15 mouse cellular contexts compared by ENCODE assay signal in genomic region chr4:136652528-136652910, GRCm38 (mm10). TPM values are rescaled to one million over a fixed set of nuclear protein-coding genes. Genes with fewer than 3 reads are reported as not detected.
DNase-seq lines count a peak whose midpoint lies in the region; ATAC-seq and TF ChIP-seq lines count a peak whose summit lies in the region.
"Had no signal": no experiment of that assay in that cellular context is flagged by ENCODE, and none has a peak within 500 bp of the region (broad histone marks: within the 10 kb centered on the region; RNA-seq: fewer than 3 reads in every experiment).

No protein-coding gene starts in this region.

- WGBS in heart, embryonic 10.5 days, result 65% methylated on average over 11 of the region's 11 CpGs
- WGBS in hindbrain, postnatal 0 days, result 31% methylated on average over 11 of the region's 11 CpGs

- no peak overlapping the region for H3K4me2 ChIP-seq in hindbrain, postnatal 0 days (ENCODE audit: low read depth, low read length)

- DNase-seq in heart, embryonic 10.5 days (ENCODE audit: low spot score), result no peak
- DNase-seq in heart, adult 18-20 months, result no peak
- DNase-seq in MEL (ENCODE audit: low read depth, low spot score), result peak; percentile 73
- peak; percentile 43 to 48 for DNase-seq in cerebellum, postnatal 36 days
- DNase-seq in hindbrain, postnatal 0 days (ENCODE audit: low spot score), result peak; percentile 76
- DNase-seq in kidney, postnatal 10 days, result no peak
- DNase-seq in adrenal gland, postnatal 10 days, result no peak
- no peak for DNase-seq in kidney, adult 9 months
- DNase-seq: B cell, adult 2 months; heart, adult 11 months; right cerebral cortex, adult 18-20 months had no signal

- H3K27ac ChIP-seq in heart, embryonic 10.5 days, result peak overlapping the region; percentile 47; the same call in 1 of the 2 replicates
- peak overlapping the region; percentile 99 for H3K27ac ChIP-seq in MEL (ENCODE audit: control insufficient read depth, low read depth, low read length)
- H3K27ac ChIP-seq in hindbrain, postnatal 0 days, result peak overlapping the region; percentile 61
- H3K27ac ChIP-seq: liver, embryonic 14.5 days had no signal

- ATAC-seq in hindbrain, postnatal 0 days, result peak; percentile 52

- H3K9ac ChIP-seq in MEL (ENCODE audit: control insufficient read depth, low read depth, low read length, poor library complexity, severe bottlenecking), result peak overlapping the region; percentile 75
- no peak overlapping the region for H3K9ac ChIP-seq in hindbrain, postnatal 0 days (replicated peaks; ENCODE audit: low read length)
- H3K9ac ChIP-seq: liver, embryonic 14.5 days had no signal

- TF ChIP-seq POLR2A in MEL (IDR thresholded peaks at IDR 0.05; ENCODE audit: control insufficient read depth in 1 of 2, insufficient read depth in 1 of 2, low read depth in 1 of 2, low read length in 2 of 2, poor library complexity in 1 of 2), result no peak

- peaks cover 26% of the 10 kb centered on the region for H3K4me1 ChIP-seq in heart, embryonic 10.5 days
- peaks cover 0 to 30% of the 10 kb centered on the region in 2 experiments; a peak in 2 of 4 replicates for H3K4me1 ChIP-seq in MEL (ENCODE audit: control insufficient read depth in 1 of 2, insufficient read depth in 2 of 2, low read length in 2 of 2)
- H3K4me1 ChIP-seq in hindbrain, postnatal 0 days (ENCODE audit: insufficient read depth, low read length), result peaks cover 9% of the 10 kb centered on the region; the same call in 1 of the 2 replicates

- no peak for TF ChIP-seq EP300 in MEL (IDR thresholded peaks at IDR 0.05; ENCODE audit: low read depth in 1 of 2, low read length in 2 of 2)

- H3K36me3 ChIP-seq in heart, embryonic 10.5 days, result peaks cover 7% of the 10 kb centered on the region; the same call in 1 of the 2 replicates
- H3K36me3 ChIP-seq in MEL (ENCODE audit: control insufficient read depth in 1 of 2, insufficient read depth in 2 of 2, low read length in 2 of 2), result peaks cover 0 to 10% of the 10 kb centered on the region in 2 experiments; a peak in 2 of 4 replicates
- H3K36me3 ChIP-seq in hindbrain, postnatal 0 days (ENCODE audit: insufficient read depth, low read length), result peaks cover 22% of the 10 kb centered on the region

- TF ChIP-seq CTCF in MEL (IDR thresholded peaks at IDR 0.05 in 2 of 3, conservative IDR thresholded peaks at IDR 0.05 in 1 of 3; ENCODE audit: control insufficient read depth in 1 of 3, insufficient read depth in 1 of 3, low read depth in 2 of 3, low read length in 3 of 3, poor library complexity in 1 of 3, severe bottlenecking in 1 of 3), result no peak
- no peak for TF ChIP-seq CTCF in hindbrain, postnatal 0 days (IDR thresholded peaks at IDR 0.05; ENCODE audit: low read depth)

- H3K4me3 ChIP-seq in heart, embryonic 10.5 days, result no peak overlapping the region
- H3K4me3 ChIP-seq in MEL (ENCODE audit: control insufficient read depth in 1 of 2, insufficient read depth in 1 of 2, low read depth in 2 of 2, low read length in 2 of 2), result peak overlapping the region; percentile 36 to 74
- no peak overlapping the region for H3K4me3 ChIP-seq in hindbrain, postnatal 0 days (ENCODE audit: low read length)

- H3K27me3 ChIP-seq in heart, embryonic 10.5 days (ENCODE audit: insufficient read depth, poor library complexity, severe bottlenecking), result peaks cover 29% of the 10 kb centered on the region; the same call in 1 of the 2 replicates
- H3K27me3 ChIP-seq in MEL (ENCODE audit: control insufficient read depth in 1 of 2, insufficient read depth in 2 of 2, low read length in 2 of 2), result no peaks in the 10 kb centered on the region
- H3K27me3 ChIP-seq in hindbrain, postnatal 0 days (ENCODE audit: insufficient read depth, low read length), result no peaks in the 10 kb centered on the region

- no peak for TF ChIP-seq RAD21 in MEL (IDR thresholded peaks at IDR 0.05; ENCODE audit: low read depth, low read length)

- H3K79me2 ChIP-seq in MEL (ENCODE audit: control insufficient read depth, insufficient read depth, low read length, poor library complexity), result peaks cover 2% of the 10 kb centered on the region

- H3K9me3 ChIP-seq in heart, embryonic 10.5 days, result no peaks in the 10 kb centered on the region
- no peaks in the 10 kb centered on the region for H3K9me3 ChIP-seq in MEL (replicated peaks; ENCODE audit: insufficient read depth, low read length)
- H3K9me3 ChIP-seq in hindbrain, postnatal 0 days (ENCODE audit: low read length), result no peaks in the 10 kb centered on the region

TF ChIP-seq in MEL, 35 proteins besides CTCF, POLR2A, EP300 and RAD21:
- TF ChIP-seq ZKSCAN1 (IDR thresholded peaks at IDR 0.05; ENCODE audit: low read depth, low read length) (no peak), UBTF (IDR thresholded peaks at IDR 0.05; ENCODE audit: borderline replicate concordance, insufficient read depth, low read depth, low read length) (no peak), HCFC1 (IDR thresholded peaks at IDR 0.05; ENCODE audit: low read depth, low read length) (no peak), ETS1 (IDR thresholded peaks at IDR 0.05; ENCODE audit: low read depth, low read length) (no peak), MXI1 (IDR thresholded peaks at IDR 0.05; ENCODE audit: low read depth, low read length) (no peak), POLR2AphosphoS2 (IDR thresholded peaks at IDR 0.05; ENCODE audit: low read length) (no peak), ELF1 (IDR thresholded peaks at IDR 0.05; ENCODE audit: low read depth, low read length) (no peak)

RNA-seq across cellular contexts. Expression of gene Lactbl1, which starts 30.1 kb away (rescaled TPM):
- polyA plus RNA-seq in heart, embryonic 10.5 days (2016; fragmentation: Nextera tagmentation; extraction: Ambion mirVana), result not detected in 2 replicates
- total RNA-seq in heart, adult 18-20 months (2021), result not detected
- total RNA-seq in MEL (2012; rRNA removed), result not detected in 2 replicates
- polyA plus RNA-seq in MEL (2012; ENCODE audit: insufficient read depth in 1 of 2, insufficient read length in 2 of 2, low read depth in 1 of 2, low replicate concordance in 2 of 2, missing spikeins in 1 of 2), result not detected
- 0.42 TPM in 1 of 2 replicates, not detected in the other for total RNA-seq in hindbrain, postnatal 0 days (2014; rRNA removed)
- polyA plus RNA-seq in hindbrain, postnatal 0 days (2015; fragmentation: Nextera tagmentation; extraction: Ambion mirVana), result 0.06 TPM in 2 replicates
- not detected for total RNA-seq in adrenal gland, postnatal 10 days (2021)
- polyA plus RNA-seq: intestine, embryonic 14.5 days; liver, embryonic 14.5 days; stomach, embryonic 16.5 days had no signal

RNA-seq across cellular contexts. Expression of gene Tex46, which starts 42.3 kb away (rescaled TPM):
- not detected in 2 replicates for polyA plus RNA-seq in heart, embryonic 10.5 days (2016; fragmentation: Nextera tagmentation; extraction: Ambion mirVana)
- not detected for total RNA-seq in heart, adult 18-20 months (2021)
- total RNA-seq in MEL (2012; rRNA removed), result not detected in 2 replicates
- polyA plus RNA-seq in MEL (2012; ENCODE audit: insufficient read depth in 1 of 2, insufficient read length in 2 of 2, low read depth in 1 of 2, low replicate concordance in 2 of 2, missing spikeins in 1 of 2), result not detected
- total RNA-seq in hindbrain, postnatal 0 days (2014; rRNA removed), result not detected in 2 replicates
- polyA plus RNA-seq in hindbrain, postnatal 0 days (2015; fragmentation: Nextera tagmentation; extraction: Ambion mirVana), result not detected in 2 replicates
- total RNA-seq in adrenal gland, postnatal 10 days (2021), result not detected
- total RNA-seq: layer of hippocampus, postnatal 14 days had no signal
- polyA plus RNA-seq: intestine, embryonic 14.5 days; liver, embryonic 14.5 days; stomach, embryonic 16.5 days had no signal

RNA-seq across cellular contexts. Expression of gene Kdm1a, which starts 50.0 kb away (rescaled TPM):
- 31.5 and 50.1 TPM in 2 replicates for polyA plus RNA-seq in heart, embryonic 10.5 days (2016; fragmentation: Nextera tagmentation; extraction: Ambion mirVana)
- 10 to 100 TPM; 28.2 to 30.6 TPM for total RNA-seq in heart, adult 18-20 months (2021)
- 60.7 and 66.5 TPM in 2 replicates for total RNA-seq in MEL (2012; rRNA removed)
- polyA plus RNA-seq in MEL (2012; ENCODE audit: insufficient read depth in 1 of 2, insufficient read length in 2 of 2, low read depth in 1 of 2, low replicate concordance in 2 of 2, missing spikeins in 1 of 2), result 10 to 100 TPM in 1 of 2 experiments, not detected in 1; 90.1 TPM
- 121 and 123 TPM in 2 replicates for total RNA-seq in hindbrain, postnatal 0 days (2014; rRNA removed)
- polyA plus RNA-seq in hindbrain, postnatal 0 days (2015; fragmentation: Nextera tagmentation; extraction: Ambion mirVana), result 41.2 and 44.8 TPM in 2 replicates
- total RNA-seq in adrenal gland, postnatal 10 days (2021), result 10 to 100 TPM; 40.7 to 52.3 TPM

Comparison
In these comparisons a context has a peak if more than half of its experiments do, and no peak if none do; other contexts are left out.
1. DNase-seq: peak in MEL (single experiment), cerebellum, postnatal 36 days (2 of 2) and hindbrain, postnatal 0 days (single experiment); none in heart, embryonic 10.5 days (single experiment), heart, adult 18-20 months (0 of 2), kidney, postnatal 10 days (single experiment), adrenal gland, postnatal 10 days (single experiment) and kidney, adult 9 months (single experiment).
2. H3K27ac ChIP-seq: peak in every context shown above with its lines; median percentile 99 in MEL; 61 in hindbrain, postnatal 0 days; 47 in heart, embryonic 10.5 days.
3. H3K4me3 ChIP-seq: peak in MEL (2 of 2); none in heart, embryonic 10.5 days (single experiment) and hindbrain, postnatal 0 days (single experiment).